Mouse (Mus musculus) c-Kit-negative CD71-positive TER-119-positive erythroid progenitor cells, embryonic 14.5 days (primary cell): Measurements from ENCODE around the gene Kdelc2.
A peak's percentile ranks its signal among the peaks of the same experiment; 100 is the strongest.

Experiments used
- DNase-seq: peaks from one replicate; pipeline ENCODE4 v3.0.0-alpha.2; 2013; ENCODE audit warnings: low read depth, low spot score

The Kdelc2 gene

DNA sequence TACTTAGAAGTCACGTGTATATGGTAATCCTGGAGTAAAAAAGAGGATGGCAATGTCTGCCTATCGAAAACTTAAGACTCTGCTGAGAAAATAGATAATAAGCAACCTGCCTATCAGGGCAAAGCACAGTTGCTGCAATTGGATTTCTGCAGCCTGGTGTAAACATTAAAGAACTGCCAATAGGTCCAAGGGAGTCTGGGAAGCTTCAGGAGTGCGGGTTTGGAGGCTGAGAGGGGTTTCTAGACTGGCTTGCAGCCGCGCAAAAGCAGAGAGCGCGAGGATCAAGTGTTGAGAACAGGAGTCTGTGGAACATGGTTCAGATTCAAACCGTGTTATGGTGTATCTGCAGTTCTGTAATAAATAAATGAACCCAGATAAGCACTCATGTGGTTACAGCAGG lies 1.0 kb downstream of the Kdelc2 start:
- DNase-seq, result no peak

DNA sequence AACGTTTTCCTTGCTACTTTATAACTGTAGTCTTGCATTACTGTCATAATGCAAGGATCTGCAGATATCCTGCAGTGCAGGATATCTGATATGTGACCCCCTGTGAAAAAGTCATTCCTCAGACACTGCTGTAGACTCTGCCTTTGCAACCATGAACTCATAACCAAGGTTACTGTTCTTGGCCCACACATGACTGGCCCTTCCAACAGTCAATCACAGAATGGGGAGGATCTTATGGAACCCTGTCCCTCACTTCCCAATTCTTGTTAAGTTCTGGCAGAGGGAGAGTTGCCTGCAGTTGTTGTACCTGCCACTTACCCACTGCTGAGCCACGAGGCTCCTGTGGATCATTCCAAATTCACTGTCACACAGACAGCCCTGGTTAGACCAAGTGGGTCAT lies 3.6 kb downstream of the Kdelc2 start:
- no peak for DNase-seq

DNA sequence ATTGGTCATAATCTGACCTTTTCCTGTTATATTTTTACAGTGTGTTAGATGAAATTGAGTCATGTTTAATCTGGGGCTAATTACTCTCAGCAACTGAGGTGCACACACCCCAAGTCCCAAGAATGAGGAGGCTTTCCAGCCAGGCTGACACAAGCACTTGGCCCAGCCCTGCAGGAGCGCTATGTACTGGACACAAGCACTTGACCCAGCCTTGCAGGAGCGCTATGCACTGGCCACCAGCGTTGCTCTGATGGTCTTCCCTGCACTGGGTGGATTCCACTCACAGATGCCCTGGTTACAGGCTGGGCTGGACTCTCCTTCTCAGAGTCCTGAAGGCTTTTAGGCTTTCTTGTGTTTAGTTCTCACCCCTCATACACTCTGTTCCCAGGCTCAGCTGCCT lies 5.3 kb downstream of the Kdelc2 start:
- no peak for DNase-seq

DNA sequence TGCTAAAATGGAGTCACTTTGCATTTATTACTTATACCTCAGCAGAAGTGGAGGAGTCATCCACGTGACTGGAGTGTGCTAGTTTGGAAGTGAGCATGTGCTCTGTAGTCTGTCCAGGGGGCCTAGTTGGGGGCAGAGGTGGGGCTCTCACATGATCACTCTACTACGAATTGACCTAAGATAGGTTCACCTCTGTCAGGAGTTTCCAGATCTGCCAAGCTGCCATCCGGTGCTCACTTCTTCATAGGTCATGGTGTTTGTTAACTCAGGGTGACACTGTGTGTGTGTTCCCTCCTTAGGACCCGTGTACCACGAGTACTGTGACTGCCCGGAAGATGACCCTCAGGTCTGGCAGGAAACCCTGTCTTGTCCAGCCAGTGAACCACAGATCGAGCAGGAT lies 6.3 kb downstream of the Kdelc2 start:
- no peak for DNase-seq

DNA sequence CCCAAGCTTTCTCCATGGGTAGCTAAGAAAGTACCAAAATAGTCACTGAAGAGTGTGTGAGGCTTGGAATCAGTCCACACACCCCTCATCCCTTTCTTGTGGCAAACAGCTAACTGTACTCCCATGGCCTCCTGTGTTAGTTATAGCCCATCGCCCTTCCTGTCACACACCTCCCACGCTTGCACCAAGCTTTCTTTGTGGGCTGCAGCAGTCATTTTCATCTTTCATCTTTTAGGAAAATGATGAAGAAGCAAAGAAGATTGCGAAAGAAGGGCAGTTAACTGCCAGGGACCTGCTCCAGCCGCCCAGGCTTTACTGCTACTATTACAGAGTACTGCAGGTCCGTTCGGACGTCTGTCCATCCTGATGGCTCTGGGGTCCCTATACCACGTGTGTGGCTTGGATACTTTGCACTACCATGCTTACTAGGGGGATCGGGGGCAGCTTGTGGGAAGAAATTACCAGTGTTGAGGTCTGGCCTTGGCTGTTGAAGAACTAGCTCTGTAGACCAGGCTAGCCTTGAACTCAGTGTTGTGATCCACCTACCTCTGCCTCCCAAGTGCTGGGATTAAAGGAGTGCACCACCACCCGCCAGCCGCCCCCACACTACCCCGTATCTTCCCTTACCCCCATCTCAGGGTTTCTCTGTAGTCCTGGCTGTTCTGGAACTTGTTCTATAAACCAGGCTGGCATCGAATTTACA lies 14.0 kb downstream of the Kdelc2 start:
- no peak for DNase-seq

DNA sequence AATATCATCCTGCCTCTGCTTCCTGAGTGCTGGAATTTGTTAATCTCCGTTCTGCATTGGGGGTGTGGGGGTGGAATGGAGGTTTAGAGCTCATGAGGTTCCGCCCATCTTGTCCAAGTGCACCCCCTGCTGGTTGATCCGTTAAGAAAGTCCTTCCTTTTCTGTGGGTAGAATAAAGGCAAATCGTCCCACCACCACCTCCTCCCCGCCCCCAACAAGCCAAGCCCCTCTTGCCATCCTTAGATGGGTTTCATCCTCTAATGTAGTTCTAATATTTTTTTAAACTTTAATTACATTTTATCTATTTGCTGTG lies 14.5 kb downstream of the Kdelc2 start:
- no peak for DNase-seq

DNA sequence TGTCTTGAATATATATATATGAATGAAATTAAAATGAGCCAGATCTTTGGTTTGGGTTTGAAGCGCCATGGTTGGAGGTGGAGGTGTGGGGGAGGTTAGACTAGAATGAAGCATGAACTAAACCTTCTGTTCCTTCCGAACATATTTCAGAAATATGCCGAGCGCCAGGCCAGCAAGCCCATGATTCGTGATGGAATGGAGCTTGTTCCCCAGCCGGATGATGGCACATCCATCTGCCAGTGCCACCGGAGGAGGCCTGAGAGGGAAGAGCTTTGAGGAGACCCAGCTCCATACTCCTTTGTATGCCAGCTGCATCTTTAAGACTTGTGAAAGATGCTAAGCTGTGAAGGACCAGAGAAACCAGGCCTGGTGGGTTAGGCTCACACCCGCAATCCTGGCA lies 15.7 kb downstream of the Kdelc2 start:
- no peak for DNase-seq

DNA sequence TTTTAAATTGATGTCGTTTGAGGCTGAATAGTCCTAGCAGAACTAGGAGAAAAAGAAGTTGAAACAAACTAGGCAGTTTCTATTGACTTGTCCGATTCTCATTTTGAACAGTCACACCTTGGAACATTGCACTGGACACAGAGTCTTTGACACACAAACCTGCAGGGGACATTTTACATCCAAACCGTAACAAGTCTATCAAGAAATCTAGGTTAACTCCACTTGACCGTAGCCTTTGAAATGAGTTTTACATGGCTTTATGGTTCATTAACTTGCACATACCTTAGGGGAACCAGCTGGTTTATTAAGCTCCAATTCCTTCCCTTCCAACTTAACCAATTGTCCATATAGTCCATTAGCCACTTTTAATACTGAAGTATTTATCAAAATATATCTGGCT lies 16.9 kb downstream of the Kdelc2 start:
- no peak for DNase-seq

DNA sequence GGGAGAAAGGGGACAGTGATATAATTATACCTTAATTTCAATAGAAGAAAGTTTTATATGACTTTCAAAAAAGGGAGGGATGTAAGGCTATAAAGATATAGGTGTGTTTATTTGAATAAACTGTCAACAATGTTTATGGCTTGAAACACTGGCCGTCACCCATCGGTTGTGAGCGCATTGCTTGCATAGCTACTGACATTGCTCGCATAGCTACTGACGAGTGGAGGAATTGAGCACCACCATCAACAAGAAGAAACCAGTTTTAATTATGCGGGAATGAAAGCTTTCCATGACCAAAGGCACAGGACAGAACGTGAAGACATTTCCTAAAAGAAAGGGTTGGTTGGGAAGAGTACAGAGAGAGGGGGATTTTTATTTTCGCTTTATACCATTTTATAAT lies 17.3 kb downstream of the Kdelc2 start:
- DNase-seq, result no peak

DNA sequence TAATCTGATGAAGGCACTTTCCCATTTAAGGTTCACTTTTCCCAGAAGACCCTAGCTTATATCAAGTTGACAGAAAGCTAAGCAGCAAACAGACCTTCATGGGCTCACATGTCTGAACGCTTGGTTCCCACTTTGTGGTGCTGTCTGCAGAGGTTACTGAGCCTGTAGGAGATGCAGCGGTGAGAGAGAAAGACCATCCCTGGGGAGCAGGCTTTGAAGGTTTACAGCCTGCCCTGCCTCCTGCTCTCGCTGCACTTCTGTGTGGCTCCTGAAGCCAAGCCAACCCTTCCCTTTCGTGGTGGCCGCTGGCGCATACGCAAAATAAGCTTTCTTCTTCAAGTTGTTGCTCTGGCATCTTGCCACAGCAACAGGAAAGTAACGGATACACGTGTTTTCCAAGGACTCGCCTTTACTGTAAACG lies 18.5 kb downstream of the Kdelc2 start, which contains the start of gene 4930550C14Rik:
Gene 4930550C14Rik, plus strand, starts transcription at position 35 of the 421 bp plus-strand sequence.
- DNase-seq, result no peak

DNA sequence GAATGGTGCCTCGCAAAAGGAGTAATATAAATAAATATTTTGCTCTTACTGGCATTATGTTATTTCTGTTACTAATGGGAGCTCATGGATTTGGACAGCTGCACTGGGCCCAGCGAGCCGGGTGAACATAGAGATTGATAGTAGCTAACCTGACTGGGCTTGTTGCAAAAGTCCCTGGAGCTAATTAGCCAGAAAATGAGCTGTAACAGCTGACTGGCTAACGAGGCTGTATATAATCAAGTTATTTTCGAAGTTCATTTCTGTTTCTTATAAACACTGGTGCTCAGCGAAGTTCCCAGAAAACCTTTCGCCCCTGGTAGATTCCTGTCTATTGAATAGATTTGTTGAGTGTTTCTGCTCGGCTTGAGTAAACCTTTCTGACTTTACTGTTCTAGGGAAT lies 19.2 kb downstream of the Kdelc2 start:
- DNase-seq, result no peak

DNA sequence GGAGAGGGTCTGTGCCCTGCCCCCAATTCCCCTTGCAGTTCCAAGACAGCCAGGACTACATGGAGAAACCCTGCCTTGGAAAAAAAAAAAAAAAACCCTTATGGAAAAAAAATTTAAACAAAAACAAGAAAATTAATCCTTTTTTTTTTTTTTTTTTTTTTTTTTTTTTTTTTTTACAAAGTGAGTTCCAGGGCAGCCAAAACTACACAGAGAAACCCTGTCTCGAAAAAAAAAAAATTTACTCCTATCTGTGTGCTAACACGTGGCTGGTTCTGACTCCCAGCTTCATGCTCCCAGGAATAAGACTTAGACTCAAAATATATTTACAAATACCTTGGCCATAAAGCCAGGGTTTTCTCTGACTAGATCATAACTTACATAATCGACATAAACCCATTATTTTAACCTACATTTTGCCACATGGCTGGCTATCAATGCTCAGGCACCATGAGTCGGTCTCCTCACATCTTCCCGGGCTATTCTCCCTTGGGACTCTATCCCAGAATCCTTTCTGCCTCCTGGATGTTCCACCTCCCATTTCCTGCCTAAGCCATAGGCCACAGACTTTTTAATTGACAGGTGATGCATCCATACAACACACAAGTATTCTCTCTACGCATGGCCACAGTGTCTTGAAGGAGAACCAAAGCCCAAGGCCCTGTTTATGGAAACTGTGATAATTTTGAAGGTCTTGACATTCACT lies 20.4 kb downstream of the Kdelc2 start:
- DNase-seq, result no peak

DNA sequence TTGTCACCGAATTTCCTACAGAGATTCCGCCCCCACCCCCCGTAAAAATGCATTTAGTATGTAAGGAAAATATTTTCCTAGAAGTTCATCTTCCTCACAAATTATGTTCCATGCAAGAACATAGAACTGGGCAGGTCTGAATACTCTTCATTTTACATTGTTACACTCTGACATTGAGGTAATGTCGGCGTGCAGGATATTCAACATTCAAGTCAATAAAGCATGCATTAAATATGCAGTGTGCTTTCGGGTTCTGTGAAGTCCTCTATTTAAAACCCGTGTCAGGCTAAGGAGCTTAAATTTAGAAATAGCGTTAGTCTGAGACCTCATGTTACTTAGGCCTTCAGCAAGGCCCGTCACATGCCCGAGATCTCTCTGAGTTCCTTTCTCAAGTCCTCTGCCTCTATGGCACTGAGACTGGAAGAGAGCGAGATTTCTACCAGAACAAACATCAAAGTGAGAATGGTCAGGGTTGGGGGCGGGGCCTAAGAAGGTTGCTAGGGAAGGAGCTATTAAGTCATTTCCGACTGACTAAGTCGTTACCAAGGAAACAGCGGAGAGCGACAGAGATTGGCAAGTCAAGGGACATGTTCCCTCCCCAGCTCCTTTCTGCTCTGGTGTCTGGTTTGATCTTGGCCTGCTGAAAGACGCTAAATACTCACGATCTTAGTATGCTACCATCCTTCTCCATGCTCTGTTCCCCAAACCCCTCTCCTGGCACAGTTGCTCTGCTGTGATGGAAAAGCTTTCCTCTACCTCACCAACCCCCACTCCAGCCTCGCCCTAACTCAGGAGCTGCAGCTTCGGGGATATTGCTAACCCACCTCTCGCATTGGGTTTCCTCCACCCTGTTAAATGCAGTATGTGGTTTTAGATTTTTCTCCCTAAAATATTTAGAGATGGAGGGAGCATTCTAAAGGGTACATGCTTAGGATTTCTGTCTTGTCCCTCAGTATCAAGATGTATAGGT lies 21.2 kb downstream of the Kdelc2 start:
- no peak for DNase-seq

DNA sequence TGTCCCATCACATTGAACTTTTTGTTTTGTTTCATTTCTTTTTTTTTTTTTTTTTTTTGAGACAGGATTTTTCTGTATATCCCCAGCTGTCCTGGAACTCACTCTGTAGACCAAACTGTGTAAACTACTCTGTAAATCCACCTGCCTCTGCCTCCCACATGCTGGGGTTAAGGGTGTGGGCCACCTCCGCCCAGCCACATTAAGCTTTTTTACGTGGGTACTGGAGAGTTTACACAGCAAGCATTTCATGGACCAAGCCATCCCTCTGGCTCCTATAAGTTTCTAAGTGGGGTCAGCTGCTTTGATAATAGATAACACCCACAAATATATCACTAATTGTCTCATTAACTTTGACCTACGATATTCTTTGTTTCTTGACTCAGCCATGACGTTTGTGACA lies 24.7 kb downstream of the Kdelc2 start:
- no peak for DNase-seq

DNA sequence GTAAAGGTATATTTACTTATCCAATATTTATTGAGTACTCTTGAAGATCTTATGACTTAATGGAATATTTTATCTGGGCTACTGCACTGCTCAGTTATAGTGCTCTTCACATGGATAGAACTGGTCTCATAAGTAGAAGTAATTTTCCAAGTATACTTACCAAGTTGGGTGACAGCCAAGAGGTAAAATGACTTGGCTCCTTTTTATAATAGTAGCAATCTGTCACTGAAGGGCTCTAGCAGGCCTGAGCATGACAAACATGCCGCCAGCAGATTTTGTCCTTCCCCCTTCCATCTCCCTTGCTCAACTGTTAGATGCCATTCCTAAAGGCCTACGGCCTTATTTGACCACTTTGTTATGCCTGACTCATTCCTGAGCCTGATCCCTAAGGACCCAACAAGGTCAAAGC lies 25.1 kb downstream of the Kdelc2 start:
- no peak for DNase-seq

DNA sequence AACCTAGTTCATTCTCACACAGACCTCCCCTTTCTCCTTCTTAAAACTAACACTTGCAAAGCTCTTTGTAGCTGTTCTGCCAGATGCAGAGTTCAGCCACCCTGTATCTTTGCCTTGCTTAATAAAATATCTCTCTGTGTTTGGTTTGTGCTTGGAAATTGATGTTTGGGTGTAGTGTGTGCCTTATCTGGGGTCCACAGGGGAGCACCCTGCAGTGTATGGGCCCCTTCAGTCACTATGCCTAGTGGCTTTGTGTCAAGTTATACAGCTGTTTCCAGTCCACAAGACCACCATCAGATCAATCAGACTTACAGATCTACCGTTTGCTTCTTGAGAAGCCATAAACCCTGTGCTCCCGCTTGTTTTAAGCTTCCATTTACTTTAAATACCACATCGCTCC lies 25.6 kb downstream of the Kdelc2 start:
- DNase-seq, result no peak

DNA sequence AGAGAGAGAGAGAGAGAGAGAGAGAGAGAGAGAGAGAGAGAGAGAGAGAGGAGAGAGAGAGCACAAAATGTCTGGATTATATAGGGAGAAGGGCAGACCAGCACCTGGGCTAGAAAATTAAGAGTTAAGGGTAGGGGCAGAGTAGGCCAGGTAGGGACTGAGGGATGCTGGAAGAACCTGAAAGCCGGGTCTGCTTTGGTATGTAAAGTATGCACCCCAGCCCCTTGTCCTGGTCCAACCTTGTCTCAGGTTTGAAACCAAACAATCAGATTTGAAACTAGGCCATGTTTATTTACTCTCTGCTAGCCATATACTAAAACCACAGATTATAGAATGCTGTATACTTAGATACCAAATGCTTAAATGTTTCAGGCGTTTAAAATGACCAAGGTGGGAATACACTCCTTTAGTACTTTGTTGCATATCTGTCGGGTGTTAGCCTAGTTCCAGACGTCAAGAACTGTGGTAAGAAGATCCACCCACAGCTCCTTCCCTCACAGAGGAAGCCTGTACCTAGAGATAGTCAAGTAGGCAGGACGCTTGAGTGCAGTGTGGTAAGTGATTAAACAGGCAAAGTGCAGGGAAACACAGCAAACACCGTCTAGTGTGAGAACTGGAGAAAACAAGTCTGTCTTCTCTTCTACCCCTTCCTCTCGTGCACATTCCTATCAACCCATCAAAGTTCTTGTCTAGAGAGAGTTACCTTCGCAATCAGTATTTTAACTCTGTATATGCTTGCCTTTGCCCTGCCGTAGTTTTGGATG lies 38.5 kb downstream of the Kdelc2 start:
- DNase-seq, result peak; percentile 47

DNA sequence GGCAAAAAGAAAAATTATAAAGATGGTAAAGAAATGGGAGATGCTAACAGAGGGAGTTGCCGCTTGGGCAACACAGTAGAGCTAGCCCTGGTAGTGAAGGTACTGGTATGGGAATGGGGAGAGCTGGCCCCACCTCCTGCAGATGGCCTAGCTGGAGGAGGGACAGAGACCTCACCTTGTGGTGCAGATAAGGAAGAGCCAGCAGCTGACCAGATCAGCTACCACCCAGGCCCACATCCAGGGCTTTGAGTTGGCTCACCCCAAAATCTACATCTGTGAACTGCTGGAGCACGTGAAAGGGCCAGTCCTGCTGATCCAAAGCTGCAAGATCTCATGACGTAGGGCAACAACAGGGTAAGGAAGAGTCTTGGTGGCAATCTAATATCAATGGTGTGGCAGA lies 42.9 kb downstream of the Kdelc2 start:
- no peak for DNase-seq

DNA sequence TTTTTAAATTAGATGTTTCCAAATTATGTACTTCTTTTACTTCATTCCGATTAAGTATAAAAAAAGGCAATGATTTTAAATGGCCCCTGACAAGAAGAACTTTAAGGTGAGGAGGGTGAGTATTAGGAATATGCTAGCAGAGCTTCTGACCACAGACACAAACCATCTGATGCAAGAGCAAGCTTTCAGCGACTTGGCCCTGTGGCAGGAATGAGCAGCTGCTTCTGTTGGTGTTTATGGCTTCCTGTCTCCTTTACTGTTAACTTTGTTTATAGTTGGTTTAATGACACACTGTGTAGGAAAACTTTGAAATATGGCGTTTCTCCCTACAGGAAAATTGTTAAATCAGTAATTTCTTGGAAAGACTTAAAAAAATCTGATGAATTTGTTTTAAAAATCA lies 43.8 kb downstream of the Kdelc2 start:
- no peak for DNase-seq

DNA sequence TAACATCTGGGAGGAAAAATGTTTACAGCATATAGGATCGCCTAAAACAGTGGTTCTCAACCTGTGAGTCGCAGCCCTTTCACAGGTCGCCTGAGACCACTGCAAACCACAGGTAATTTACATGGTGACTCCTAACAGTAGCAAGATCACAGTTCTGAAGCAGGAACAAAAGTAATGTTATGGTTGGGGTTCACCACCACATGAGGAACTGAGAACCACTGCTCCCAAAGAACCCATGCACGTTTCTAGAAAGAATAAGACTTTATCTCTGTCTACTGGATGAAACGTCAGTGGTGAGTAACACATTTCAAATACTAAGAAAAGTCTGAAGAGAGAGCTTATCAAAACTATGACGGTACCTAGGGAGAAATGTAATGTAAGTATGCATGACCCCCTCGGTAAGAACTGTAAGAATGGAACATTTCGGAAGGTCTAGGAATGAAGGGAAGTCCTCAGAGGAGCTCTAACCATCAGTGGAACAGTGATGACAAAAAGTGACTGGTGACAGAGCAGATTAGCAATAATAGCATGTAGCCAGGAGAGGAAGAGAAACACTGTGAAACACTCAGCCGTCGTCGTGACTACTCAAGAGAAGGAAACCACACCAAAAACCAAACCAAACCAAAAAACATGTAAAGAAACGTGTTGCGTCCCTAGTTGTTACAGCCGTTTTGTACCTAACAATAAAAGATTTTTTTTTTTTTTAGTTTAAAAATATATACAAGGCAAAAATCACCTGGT lies 52.2 kb downstream of the Kdelc2 start:
- DNase-seq, result no peak

DNA sequence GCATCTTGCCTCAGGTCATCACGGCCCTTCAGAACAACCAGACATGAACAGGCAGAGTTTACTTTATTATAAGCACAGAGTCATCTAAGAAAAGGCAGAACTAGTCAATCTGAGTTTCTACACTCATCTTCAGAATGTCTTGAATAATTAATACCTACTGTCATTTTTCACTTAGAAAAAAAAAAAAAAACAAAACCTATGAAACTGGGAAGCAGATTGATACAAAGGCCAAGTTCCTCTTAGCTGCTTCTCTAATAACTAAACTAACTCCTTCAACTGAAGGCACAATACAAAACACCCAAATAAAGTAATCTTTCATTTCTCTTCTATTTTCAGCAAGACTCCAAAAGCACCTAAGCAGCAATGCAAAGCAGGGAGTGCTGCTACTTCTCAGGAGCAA lies 66.8 kb downstream of the Kdelc2 start:
- no peak for DNase-seq
